Mouse (Mus musculus) A20 (cell line): ENCODE measurements at regions not wholly inside any gene's neighbourhood (a gene's known extent, or its start where the extent isn't known, plus 50 kb on each side); places are given as distances from the start of the nearest gene placed in this dataset.

Source experiments
- DNase-seq: peaks from one replicate; pipeline ENCODE4 v3.0.0-alpha.2; 2011; ENCODE audit warnings: low read depth, low spot score

DNA sequence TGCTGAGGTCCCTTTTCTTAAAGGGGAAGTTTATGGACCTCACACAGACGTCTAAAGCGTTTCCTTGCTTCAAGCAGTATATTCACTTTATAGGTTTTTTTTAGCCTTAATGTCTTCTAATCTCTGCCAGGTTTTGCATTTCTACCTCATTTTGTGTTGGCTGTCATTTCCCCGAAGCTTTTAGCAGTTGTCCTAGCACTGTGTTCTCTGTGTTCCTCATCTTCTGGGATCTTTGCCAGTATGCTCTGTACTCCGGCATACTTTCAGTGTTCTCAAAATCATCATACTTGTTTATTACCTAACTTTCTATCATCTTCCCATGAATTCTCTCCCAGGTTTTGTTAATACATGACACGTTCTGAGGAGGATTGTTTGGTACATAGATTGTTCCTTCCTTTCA lies 333.5 kb upstream of the Lsamp start:
- no peak for DNase-seq

DNA sequence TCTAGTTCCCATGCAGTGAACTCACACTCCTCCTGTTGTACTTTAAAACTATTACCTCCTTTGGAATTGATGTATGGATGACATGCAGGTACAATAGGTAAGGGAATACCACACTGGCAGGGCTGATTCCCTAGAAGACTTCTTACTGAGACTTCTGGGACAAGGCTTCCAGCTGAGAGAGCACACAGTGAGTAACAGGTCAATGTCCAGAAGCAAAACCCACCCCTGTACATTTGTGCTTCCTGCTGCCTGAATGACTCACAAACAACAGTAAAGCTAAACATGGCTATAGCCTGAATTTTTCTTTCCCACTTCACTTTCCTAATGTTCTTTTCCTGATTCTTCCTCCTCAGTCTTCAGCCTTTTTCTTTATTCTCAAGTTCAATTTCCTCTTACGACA lies 316.3 kb upstream of the Lsamp start:
- DNase-seq: no peak

DNA sequence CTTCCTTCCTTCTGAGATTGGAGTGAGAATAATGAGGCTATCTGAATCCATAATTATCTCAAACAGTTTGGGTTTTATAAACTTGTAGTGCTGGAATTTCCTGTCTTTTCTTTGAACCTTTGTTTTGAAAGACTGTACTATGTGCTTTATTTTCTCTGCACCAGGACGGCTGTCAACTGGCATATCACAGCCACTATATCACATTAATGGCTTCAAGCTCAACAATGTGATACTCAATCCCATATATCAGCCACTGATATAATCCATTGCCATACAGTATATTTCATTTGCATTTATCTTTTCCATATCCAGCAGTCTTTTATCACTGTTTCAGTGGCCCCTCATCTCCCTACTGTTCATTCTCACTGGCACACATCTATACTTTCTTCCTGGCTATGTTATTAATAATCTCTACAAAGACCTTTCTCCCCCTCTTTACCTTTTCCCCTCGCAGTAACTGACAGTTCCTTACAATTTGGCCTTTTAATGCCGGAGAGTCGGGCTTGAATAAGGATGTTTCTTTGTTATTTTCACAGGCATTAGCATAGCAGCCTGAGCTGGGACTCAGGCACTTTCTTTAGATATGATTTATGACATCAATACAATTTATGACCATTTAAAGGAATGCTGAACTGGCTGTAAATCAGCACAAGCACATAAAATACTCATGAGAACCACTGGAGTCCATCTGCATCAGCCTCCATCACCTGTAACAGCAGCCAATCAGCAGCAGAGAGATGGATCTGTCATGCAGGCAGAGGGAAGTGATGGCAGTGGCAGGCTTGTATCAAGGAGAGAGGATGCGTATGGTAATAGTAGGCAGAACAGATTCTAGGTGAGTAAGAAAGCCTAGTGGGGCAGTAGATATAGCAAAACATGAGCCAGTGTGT lies 311.8 kb upstream of the Lsamp start:
- no peak for DNase-seq

DNA sequence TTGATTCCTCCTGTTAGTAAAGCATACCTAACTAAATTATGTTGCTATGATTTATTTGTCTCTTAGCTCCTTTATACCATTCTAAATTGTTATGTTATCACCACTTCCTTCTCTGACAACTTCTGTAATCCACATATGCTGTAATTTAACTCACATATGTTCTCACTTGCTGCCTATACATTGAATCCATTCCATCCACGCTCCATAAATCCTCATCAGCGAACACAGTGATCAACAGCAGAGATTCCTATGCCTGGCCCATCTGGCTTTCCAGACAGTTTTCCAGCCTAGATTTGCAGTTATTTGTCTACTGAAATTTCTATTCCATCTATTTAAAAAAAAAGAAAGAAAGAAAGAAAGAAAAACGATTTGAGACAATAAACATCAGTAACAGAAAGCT lies 308.4 kb upstream of the Lsamp start:
- DNase-seq: no peak

DNA sequence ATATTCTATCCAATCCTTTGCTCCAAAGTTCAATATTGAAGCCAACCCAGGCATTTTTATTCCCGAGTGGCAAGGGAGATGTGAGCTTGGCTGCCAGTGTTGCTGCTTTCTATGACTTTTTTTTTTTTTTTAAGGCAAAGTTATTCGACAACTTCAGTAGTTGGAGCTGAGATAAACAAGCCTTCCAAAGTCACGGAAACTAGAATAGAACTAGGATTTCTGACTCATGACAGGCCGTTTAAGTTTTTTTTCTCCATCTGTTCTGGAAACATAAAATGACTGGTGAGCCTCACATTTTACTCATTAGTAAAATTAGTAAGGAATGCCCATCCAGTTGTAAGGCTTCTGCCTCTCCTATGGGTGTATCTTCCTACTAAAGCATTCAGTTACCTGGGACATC lies 305.9 kb upstream of the Lsamp start:
- DNase-seq: no peak

DNA sequence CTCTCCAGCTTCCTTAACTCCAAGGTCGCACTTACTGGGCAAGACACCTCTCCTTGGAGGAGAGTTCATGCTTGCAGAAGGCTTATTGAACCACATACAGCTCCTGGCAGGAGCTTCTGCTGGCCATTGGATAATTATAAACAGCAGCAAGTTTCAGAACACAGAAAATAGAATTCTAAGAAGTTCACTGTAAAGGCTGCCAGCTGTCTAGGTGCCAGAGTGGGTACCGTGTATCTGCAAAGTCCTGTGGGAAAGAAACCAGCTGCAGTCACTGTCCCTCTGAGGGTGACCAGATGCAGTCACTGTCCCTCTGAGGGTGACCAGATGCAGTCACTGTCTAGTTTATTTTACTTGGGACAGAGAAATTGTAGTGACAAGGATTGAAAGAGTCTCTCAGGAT lies 291.1 kb upstream of the Lsamp start:
- no peak for DNase-seq

DNA sequence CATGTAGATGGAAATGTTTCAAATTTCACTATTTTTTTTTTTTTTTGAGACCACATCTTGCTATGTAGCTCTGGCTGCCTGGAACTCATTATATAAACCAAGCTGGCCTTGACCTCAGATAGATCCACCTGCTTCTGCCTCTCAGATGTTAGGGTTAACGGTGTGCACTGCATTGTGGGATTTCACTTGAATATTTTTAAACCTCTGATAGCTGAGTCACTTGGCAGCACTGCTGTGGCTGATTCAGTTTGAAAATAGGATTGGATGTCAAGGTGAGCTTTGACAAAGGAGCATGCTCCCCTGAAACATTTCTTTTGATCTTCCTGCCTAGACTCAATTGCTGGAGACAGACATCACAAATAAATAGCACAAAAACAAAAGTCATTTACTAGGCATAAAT lies 288.3 kb upstream of the Lsamp start:
- DNase-seq: no peak

DNA sequence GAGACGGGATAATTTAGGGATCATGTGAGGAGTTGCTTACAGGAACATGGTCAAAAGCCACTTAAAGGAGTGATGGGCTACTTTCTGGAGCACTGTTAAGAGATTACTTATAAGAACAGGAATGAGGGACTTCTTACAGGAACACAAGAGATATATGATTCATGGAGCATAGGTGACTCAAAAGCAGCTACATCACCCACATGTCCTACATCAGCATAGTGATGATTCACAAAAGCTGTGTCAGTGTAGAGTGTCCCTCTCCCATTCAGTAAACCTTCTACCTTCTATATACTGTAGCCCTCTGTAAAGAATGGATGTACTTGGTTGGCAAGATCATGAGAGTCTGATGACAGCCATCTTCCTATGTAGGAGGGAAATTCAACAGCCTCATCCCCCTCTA lies 285.0 kb upstream of the Lsamp start:
- DNase-seq: no peak

DNA sequence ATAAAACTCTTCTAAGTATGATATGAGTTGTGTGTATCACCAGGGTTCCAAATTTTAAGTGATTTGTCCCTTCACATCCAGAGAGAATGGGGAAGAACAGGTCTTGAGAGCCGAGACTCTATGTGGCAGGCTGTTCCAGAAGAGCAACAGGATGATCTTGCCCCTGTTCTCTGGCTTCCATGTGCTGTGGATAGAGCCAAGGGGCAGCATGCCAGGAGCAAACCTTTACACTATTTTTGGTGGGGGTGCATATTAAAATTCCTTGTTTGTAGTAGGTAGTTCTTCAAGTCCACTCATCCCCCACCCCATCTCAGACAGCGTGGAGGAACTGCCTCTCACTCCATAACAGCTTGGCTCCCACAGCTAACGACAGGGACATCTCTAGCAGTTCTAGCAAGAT lies 278.0 kb upstream of the Lsamp start:
- no peak for DNase-seq

DNA sequence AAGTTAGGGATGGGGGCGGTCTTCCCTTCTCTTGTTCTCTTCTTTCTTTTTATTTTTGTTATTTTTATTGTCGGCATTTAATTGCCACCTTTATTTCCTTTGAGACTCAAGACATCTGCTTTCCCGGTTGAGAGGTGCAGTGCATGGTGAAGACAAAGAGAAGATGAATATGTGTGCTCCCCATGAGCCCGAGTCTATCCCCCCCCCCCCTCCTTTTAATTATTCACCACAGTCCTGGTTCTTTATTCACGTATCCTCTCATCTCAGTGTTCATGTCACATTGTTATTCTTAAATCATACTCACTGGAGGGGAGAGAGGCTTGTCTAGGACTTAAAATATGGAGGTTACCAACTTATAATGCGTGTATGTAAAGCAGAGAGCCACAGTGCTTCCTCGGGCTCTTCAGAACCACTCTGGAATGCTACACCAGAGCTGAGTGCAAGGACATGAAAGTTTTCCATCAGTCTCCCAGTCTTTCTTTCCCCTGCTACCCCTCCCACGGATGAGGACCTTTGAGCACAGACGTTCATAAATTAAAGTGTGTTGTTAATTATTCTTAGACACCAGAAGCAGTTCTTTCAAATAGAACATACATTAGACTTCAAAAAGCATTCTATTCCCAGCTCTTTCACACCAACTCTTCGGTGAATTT lies 274.6 kb upstream of the Lsamp start:
- no peak for DNase-seq

DNA sequence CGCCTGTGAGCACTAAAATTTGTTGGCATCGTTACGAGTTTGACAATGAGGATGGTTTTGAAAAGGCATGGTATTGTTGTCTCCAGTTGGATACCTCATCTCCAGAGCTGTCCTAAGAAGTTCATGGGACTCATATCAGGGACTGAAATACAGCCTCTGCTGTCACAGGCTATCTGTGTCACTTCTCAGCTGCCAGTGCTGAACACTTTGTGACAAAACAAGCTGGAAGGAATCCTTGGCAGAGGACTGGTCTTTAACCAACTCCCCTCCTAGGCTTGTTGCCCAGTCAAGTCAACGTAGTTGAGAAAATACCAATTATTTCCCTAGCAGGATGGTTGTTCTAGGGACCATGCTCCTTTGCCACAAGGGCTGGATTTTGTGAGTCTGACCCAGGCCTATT lies 256.6 kb upstream of the Lsamp start:
- no peak for DNase-seq

DNA sequence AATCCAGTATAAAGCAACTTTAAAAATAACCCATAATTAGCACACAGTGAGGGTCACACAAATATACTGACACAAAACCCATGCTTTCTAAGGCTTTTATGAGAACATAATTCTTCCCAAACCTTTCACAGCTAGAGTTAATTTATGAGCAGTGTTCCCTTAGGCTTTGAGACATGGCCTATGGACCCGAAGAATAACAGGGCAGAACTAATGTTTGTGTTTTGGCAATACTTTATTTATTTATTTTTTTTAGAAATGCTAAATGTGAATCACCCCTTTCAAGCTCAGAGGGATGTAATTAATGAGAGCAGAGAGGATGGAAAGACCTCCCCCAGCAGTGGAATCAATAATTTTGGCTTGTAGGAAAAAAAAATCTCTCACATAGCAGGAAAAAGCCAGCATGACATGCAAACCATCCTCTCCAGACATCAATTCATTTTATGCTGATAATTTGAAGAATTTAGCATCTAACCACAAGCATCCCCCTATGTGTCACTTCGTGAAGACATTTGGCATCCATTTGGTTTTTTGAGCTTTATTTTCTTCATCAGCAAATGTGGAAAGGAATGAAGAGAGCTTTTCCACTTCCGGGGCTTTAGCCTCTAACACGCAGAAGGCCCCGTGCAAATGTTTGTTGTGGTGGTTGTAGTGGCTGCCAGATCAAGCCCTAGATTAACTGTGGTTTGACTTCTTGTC lies 238.0 kb upstream of the Lsamp start:
- DNase-seq: no peak

DNA sequence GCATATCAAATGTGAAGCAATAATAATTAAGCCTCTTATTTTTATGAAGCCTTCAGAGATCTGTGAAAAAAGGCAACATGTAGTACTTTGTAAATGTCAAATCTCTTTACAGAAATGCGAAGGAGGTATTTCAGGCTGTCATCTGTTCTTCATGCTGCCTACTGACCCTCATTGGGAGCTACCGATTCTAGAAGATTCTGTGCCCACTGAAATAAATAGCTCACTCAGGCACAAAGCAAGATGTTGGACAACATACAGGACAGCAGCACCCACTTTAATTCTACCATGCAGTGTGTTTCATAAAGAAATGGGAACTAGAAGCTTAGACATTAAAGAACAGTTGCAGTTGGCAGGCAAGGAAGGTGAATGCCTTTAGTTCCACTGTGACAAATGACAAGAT lies 232.4 kb upstream of the Lsamp start:
- DNase-seq: no peak

DNA sequence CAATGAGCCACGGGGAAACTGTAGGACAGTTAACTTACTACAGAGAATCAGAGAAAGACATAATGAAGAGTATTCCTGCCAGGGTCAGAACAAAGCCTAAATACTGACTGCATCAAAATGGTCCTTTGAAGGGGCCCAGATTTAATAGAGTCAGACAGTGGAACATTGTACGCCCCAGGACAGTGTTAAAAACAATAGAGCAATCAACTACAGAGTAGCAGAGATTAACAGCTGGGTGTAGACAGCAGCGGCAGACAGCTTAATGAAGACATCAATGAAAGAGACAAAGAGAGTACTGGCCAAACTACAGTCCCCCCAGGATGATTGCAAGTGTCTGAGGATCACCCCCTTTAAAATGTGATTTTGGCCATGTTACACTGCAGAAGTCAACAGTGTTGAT lies 183.1 kb upstream of the Lsamp start:
- no peak for DNase-seq

DNA sequence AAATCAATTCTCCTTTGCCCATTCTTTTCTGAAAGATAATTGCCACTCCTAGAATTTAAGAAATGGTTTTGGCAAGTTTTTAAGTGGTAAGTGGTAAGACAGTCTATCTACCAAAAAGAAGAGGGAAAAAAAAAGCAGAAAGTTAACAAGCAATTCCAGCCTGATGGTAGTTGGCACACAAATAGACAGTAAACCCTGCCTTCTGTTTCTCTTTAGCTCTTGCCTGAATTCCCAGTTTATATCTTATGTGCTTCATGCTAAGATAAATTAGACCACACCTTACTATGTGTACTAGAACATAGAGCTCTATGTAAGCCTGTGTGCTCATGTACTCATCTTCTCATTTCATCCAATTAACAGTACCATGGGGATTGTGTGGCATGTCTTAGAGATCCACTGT lies 164.0 kb upstream of the Lsamp start:
- DNase-seq: no peak

DNA sequence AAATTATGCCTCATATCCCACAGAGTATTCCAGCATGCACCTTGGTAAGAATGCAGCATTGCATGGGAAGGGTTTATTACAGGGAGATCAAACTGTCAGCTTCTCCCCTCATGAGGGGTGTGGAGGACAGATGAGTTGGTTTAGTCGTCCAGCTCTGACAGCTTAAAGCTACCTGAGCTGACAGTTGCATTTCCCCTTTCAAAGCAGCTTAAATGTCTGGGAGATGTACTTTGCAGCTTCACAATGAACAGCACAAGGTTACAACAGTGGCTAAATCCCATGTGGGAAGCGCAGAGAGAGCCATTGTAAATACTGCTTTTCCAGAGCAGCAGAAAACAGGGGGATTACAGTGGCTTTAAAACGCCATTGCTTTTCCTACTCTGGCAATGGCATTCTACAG lies 149.9 kb upstream of the Lsamp start:
- DNase-seq: no peak

DNA sequence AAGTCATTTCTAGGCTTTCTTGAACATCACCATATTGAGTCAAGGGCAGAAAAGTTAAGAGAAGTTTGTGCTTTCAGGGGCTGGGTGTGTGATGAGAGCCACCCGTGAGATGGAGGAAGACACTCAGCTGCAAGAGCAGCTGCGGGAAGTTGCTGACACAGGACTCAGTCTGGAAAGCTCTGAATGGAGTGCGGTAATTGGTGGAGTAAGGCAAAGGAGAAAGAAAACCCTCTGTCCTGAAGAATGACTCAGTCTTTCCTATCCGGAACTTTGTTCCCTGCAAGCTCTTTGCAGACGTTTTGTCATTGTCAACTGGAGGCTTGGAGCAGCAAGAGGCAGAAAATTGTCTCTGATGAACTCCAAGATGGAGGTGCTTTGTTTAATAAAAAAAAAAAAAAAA lies 102.6 kb upstream of the Lsamp start:
- peak; percentile 16 for DNase-seq

DNA sequence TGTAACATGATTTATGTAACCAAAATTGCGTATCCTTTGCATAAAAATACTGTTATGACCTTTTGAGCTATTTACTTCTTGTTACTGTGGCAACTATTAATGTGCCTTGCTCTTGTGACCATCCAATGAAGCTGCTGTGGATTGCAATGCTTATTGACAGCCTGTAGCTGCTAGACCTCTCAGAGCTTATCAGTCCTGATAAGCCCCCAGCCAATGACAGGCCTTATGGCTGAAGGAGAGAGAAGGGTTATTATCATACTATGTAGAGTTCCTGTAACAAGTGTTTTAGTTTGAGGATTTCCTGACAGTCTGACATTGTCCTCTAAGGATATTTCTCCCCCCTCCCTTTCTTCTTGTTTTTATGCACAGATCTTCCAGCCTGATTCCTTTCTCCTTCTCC lies 96.2 kb upstream of the Lsamp start:
- no peak for DNase-seq
